Mouse (Mus musculus) testis, postnatal 10 days (tissue): ENCODE measurements around the gene Birc5.
A peak's percentile ranks its signal among the peaks of the same experiment; 100 is the strongest.
"Not testable (repeated sequence)": the region's sequence is repeated elsewhere in the genome, so short reads cannot be mapped to it uniquely, and the experiment has no call there.

ENCODE experiments used
- DNase-seq: peaks from one replicate; pipeline ENCODE4 v3.0.0; 2021; ENCODE audit warnings: low spot score

Birc5 gene

GRCm38 (mm10) chr11:117826916-117827315 is 22.1 kb upstream of the Birc5 start:
- DNase-seq, result no peak

DNA sequence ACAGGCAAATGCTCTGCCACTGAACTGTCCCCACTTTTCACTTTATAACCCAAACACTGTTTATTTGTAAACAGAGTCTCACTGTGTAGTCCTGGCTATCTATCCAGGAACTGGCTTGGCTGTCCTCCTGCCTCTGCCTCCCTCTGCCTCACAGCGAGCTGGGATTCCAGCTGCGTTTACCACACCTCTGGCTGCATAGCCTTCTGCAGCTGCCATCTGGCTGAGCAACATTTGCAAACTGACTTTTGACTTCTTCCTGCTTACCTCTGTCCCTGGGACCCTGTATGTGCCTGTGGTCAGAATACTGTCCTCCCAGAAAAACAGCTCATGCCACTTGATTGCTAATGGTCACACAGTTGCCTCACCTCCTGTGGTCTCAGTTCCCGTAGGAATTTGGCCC is 21.7 kb upstream of the Birc5 start:
- DNase-seq, result no peak

GRCm38 (mm10) chr11:117828149-117828887 is 20.7 kb upstream of the Birc5 start:
- peak; percentile 75 for DNase-seq

GRCm38 (mm10) chr11:117828888-117829604 is 20.0 kb upstream of the Birc5 start:
- peak; percentile 59 for DNase-seq

GRCm38 (mm10) chr11:117829671-117830215 is 19.3 kb upstream of the Birc5 start:
- DNase-seq, result peak; percentile 73

GRCm38 (mm10) chr11:117830401-117830800 is 18.6 kb upstream of the Birc5 start:
- no peak for DNase-seq

DNA sequence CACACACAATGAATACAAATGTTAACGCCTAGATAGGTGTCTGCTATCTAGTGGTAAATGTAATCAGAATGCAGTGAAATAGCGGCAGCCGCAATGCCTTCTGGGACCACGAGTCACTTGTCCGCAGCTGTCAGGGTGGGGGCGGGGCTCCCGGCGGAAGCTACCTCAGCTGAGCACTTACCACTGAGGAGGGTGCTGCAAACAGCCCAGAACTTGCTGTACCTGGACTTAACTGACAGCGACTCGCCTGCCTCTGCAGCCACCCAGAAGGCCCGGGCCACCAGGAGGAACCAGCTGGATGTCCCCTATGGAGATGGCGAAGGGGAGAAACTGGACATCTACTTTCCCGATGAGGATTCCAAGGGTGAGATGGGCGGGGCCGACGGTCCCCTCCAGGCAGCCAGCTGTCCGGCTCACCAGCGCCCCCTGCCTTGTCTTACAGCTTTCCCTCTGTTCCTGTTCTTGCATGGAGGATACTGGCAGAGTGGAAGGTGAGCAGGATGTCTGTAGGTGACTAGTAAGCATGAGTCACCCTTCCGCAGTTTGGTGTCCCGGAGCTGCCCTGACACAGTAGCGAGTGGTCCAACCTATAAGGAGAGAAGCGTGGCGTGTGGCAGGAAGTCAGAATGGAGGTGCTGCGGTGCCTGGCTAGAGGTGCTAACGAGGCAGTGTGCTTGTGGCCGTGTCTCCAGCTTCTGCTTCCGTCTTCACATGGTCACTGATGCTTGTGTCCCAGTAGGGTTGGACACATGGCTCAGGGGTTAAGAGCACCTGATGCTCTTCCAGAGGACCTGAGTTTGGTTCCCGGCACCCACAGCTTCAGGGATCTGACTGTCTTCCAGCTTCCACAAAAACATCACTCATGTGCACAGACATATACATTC is 16.7 kb upstream of the Birc5 start:
- DNase-seq, result peak; percentile 92

DNA sequence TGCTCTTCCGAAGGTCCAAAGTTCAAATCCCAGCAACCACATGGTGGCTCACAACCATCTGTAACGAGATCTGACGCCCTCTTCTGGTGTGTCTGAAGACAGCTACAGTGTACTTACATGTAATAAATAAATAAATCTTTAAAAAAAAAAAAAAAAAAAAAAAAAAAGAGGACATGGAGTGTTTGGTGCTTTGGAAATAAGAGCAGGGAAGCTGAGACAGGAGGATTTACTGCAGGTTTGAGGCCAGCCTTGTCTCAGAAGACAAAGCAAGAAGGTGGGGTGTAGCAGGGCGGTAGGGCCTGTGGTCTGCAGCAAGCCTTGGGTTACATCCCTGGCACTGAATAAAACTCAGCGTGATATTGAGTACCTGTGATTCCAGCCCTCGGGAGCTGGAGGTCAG is 15.5 kb upstream of the Birc5 start:
- DNase-seq, result not testable (repeated sequence)

GRCm38 (mm10) chr11:117834086-117834485 is 15.0 kb upstream of the Birc5 start:
- DNase-seq, result no peak

- peak; percentile 67 for DNase-seq
These were observed 12.7 kb upstream of the Birc5 start for GRCm38 (mm10) chr11:117836306-117836705.

DNA sequence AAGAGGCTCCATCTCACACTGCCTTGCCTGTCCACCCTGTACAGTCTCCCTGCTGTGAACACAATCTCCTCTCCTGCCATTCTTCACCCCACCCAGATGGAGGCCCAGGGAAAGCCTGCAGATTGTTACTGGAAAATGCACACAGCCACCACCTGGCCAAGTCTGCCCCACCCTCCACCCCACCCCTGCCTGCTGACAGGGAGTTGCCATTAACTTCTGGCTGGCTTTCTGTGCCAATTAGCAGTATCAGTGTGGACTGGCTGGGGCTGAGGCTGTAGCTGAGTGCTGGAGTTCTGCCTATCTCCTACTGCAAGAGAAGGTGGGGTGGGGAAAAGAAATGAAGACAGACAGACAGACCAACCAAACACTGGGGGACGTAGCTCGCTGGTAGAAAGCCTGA is 10.5 kb upstream of the Birc5 start:
- no peak for DNase-seq

DNA sequence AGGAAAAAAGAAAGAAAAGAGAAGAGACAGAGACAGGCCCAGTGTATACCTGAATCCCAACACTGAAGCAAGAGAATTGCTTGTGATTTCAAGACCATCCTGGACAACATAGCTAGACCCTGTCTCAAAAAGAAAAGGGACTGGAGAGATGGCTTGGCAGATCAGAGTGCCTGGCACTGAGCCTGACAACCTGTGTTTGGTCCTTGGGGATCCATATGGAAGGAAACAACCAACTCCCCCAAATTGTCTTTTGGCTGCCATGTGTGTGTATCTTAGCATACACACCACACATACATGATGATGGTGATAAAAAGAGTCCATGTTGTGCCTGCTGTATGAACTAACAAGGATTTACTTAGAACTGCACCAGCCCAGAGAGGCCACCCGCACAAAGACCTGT is 10.0 kb upstream of the Birc5 start:
- DNase-seq, result no peak

DNA sequence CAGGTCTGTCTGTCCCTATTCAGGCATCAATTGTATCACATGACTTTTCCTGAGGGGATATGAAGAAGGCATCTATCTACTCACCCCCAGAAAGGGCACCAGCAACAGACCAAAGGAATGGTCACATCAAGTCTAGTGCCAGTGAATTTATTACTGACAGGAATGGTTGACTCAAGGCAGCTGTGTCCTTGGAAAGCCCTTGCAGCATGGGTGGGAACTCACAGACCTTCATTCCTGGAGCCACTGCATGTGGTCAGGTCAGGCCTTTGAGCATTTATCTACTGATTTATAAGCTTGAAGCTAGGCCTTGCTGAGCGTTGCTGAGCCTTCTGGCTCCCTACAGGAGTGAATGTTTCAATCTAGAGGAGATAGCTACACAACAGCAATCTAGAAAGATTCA is 8.1 kb upstream of the Birc5 start:
- DNase-seq, result no peak

GRCm38 (mm10) chr11:117843434-117843833 is 5.6 kb upstream of the Birc5 start:
- DNase-seq, result no peak

- no peak for DNase-seq
These were observed 4.1 kb upstream of the Birc5 start for GRCm38 (mm10) chr11:117844997-117845396.

GRCm38 (mm10) chr11:117845651-117846050 is 3.4 kb upstream of the Birc5 start:
- DNase-seq, result no peak

- no peak for DNase-seq
These were observed 2.4 kb upstream of the Birc5 start for GRCm38 (mm10) chr11:117846640-117847039.

DNA sequence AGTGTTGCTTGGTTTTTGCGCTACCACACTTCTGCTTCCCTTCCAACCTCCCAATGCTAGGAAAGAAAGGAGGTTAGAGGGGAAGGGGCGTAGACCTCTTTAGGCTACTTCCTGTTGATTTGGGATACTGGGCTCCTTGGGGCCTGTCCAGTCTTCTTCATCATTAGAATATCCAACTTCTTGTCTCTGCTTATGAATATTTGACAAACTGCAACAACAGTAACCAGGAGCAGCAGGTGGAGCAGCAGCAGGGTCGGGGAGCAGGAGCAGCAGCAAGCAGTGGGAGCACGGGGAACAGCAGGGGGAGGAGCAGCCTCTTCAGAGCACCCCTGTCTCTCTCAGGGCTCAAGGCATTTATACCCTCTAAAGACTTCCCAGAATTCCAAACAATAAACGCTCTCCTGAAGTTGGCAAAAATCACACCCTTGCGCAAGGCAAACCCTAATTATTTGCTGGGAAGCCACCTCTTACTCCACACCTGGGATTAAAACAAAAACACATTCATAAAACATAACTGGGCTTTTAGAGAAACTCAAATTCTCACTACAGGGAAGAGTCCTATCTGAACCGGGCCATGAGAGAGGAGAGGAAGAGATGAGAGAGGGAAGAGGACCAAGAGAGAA is 1.3 kb upstream of the Birc5 start:
- no peak for DNase-seq

- no peak for DNase-seq
These were observed 623 bp upstream of the Birc5 start for GRCm38 (mm10) chr11:117848271-117848984.

DNA sequence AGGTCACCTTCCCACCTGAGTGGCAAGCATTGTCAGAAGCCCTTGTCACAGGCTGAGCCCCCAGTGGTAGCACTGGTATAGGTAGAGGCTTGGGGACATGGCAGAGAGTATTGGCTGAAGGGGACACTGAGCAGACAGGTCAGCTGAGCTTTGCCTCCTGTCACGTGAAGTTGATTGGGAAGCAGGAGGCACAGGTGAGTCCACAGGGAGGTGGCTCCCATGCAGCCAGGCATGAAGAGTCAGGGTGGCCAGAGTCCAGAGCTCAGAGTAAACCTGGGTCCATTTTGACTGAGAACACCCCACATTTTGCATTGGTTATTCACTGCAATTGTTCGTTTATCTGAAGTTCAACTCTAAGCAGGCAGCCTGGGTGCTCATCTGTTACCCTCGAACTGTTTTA is 3.8 kb downstream of the Birc5 start:
- DNase-seq, result no peak

- no peak for DNase-seq
These were observed 5.2 kb downstream of the Birc5 start for GRCm38 (mm10) chr11:117854241-117854640.
